Mouse (Mus musculus) midbrain, postnatal 0 days (tissue): ENCODE measurements around the gene Rere. TPM values are rescaled to one million over a fixed set of nuclear protein-coding genes. Genes with fewer than 3 reads are reported as not detected.
"Not testable (repeated sequence)": the region's sequence is repeated elsewhere in the genome, so short reads cannot be mapped to it uniquely, and the experiment has no call there.

Experiments used
- ATAC-seq: fragments of 200-750 bp; cut with Nextera tagmentation; 2 replicates; pipeline ENCODE4 v1.8.0; 2017; ENCODE audit warnings: moderate number of reproducible peaks, mild to moderate bottlenecking, moderate TSS enrichment, moderate library complexity; ENCODE audit not compliant: low FRiP score
- DNase-seq: peaks from one replicate; pipeline ENCODE4 v3.0.0-alpha.2; 2015; ENCODE audit warnings: low spot score
- H3K27ac ChIP-seq: fragments of 300-500 bp; sonication (generic); 2 replicates; pipeline ENCODE4 v1.5.1; 2014; ENCODE audit warnings: low read depth, mild to moderate bottlenecking, low read length, mixed read lengths
- H3K27me3 ChIP-seq: fragments of 300-500 bp; sonication (generic); 2 replicates; pipeline ENCODE4 v1.6.1; 2014; ENCODE audit warnings: low read length, control low read depth, mixed read lengths; ENCODE audit not compliant: insufficient read depth
- H3K36me3 ChIP-seq: fragments of 300-500 bp; sonication (generic); 2 replicates; pipeline ENCODE4 v1.6.1; 2014; ENCODE audit warnings: low read length, control low read depth, mixed read lengths; ENCODE audit not compliant: insufficient read depth
- H3K4me1 ChIP-seq: fragments of 300-500 bp; sonication (generic); 2 replicates; pipeline ENCODE4 v1.6.1; 2014; ENCODE audit warnings: mild to moderate bottlenecking, control low read depth, antibody characterized with exemption, low read length, mixed read lengths; ENCODE audit not compliant: insufficient read depth
- H3K4me2 ChIP-seq: fragments of 300-500 bp; sonication (generic); 2 replicates; pipeline ENCODE4 v1.6.1; 2014; ENCODE audit warnings: low read depth, mild to moderate bottlenecking, low read length, mixed read lengths; ENCODE audit not compliant: poor library complexity, severe bottlenecking
- H3K4me3 ChIP-seq: fragments of 300-500 bp; sonication (generic); 2 replicates; pipeline ENCODE4 v1.5.1; 2014; ENCODE audit warnings: low read depth, mild to moderate bottlenecking, low read length, moderate library complexity
- H3K9ac ChIP-seq: fragments of 300-500 bp; sonication (generic); replicated peaks from 2 replicates; pipeline ENCODE4 v1.6.1; 2014; ENCODE audit warnings: mild to moderate bottlenecking, low read length, moderate library complexity, mixed read lengths; ENCODE audit not compliant: poor library complexity, severe bottlenecking
- H3K9me3 ChIP-seq: fragments of 300-500 bp; sonication (generic); 2 replicates; pipeline ENCODE4 v1.6.1; 2016; ENCODE audit warnings: low read length, control low read depth
- CTCF ChIP-seq: IDR thresholded peaks from 2 replicates; pipeline ENCODE4 v1.5.1; 2016; ENCODE audit warnings: antibody characterized with exemption, mild to moderate bottlenecking
- WGBS: fragments of 180-500 bp; shearing (Covaris S2); extraction: QIAGEN DNeasy Blood & Tissue Kit; methylation state at CpG from one replicate; pipeline ENCODE4 v1.1.7; 2014; 5-methylcytosine and 5-hydroxymethylcytosine counted together
- polyA plus RNA-seq: library from polyadenylated mRNA; unstranded; fragments of >200 nt; fragmentation: Nextera tagmentation; extraction: Ambion mirVana; gene quantifications from 2 replicates; pipeline ENCODE4 v1.2.1, GENCODE M21; 2015
- total RNA-seq: library from RNA; depleted of rRNA; stranded (reverse); fragments of >200 nt; gene quantifications from 2 replicates; pipeline ENCODE4 v1.2.3, GENCODE M21; 2014

Gene Rere
- total and polyA plus RNA-seq, 2 experiments from 2014 or later = 22.7 to 36.8 TPM

GRCm38 (mm10) chr4:150272725-150273124 lies 8.7 kb upstream of the Rere start:
- DNase-seq (peak; percentile 79), ATAC-seq (no peak)
- Histone ChIP-seq H3K4me2 (no peak overlapping the region), H3K9me3 (no peaks in the 10 kb centered on the region), H3K9ac (peak overlapping the region; percentile 20; the same call in 1 of the 2 replicates), H3K4me1 (no peaks in the 10 kb centered on the region; the same call in 1 of the 2 replicates), H3K36me3 (no peaks in the 10 kb centered on the region), H3K27me3 (no peaks in the 10 kb centered on the region), H3K27ac (no peak overlapping the region), H3K4me3 (no peak overlapping the region)
- no peak for TF ChIP-seq CTCF
- WGBS = 8% methylated on average over 9 of the region's 9 CpGs

- WGBS = 86% methylated on average over 5 of the region's 5 CpGs
- H3K27ac ChIP-seq = no peak overlapping the region
- no peak for ATAC-seq
Observed at GRCm38 (mm10) chr4:150275531-150275930, 5.9 kb upstream of the Rere start.

GRCm38 (mm10) chr4:150279336-150279735 lies 2.1 kb upstream of the Rere start:
- not testable (repeated sequence) for H3K9me3 ChIP-seq, H3K27ac ChIP-seq, H3K36me3 ChIP-seq, DNase-seq, H3K4me2 ChIP-seq, ATAC-seq, H3K9ac ChIP-seq, H3K27me3 ChIP-seq, H3K4me1 ChIP-seq, H3K4me3 ChIP-seq
- WGBS = 90% methylated on average over 5 of the region's 7 CpGs

More at GRCm38 (mm10) chr4:150275531-150275930, 5.9 kb upstream of the Rere start:
- Histone ChIP-seq H3K9me3 (no peaks in the 10 kb centered on the region), H3K4me3 (no peak overlapping the region), H3K36me3 (no peaks in the 10 kb centered on the region), H3K4me2 (no peak overlapping the region), H3K4me1 (no peaks in the 10 kb centered on the region; the same call in 1 of the 2 replicates), H3K9ac (no peak overlapping the region), H3K27me3 (no peaks in the 10 kb centered on the region)
- no peak for DNase-seq
- no peak for TF ChIP-seq CTCF

- Histone ChIP-seq H3K27ac (no peak overlapping the region), H3K27me3 (no peaks in the 10 kb centered on the region), H3K36me3 (no peaks in the 10 kb centered on the region), H3K4me1 (no peaks in the 10 kb centered on the region; the same call in 1 of the 2 replicates), H3K4me3 (no peak overlapping the region), H3K9ac (no peak overlapping the region), H3K4me2 (no peak overlapping the region), H3K9me3 (no peaks in the 10 kb centered on the region)
- no peak for ATAC-seq
- DNase-seq = no peak
- no peak for TF ChIP-seq CTCF
- 74% methylated on average over 2 of the region's 2 CpGs for WGBS
Observed at GRCm38 (mm10) chr4:150280002-150280401, 1.4 kb upstream of the Rere start.

GRCm38 (mm10) chr4:150280459-150280858 lies 987 bp upstream of the Rere start:
- H3K4me1 ChIP-seq = no peaks in the 10 kb centered on the region; the same call in 1 of the 2 replicates
- H3K9ac ChIP-seq = peak overlapping the region; percentile 81; the same call in 1 of the 2 replicates
- peak overlapping the region; percentile 98 for H3K27ac ChIP-seq
- peak overlapping the region; percentile 99; the same call in 1 of the 2 replicates for H3K4me3 ChIP-seq
- ATAC-seq = no peak
- no peaks in the 10 kb centered on the region for H3K36me3 ChIP-seq
- no peak for TF ChIP-seq CTCF
- H3K9me3 ChIP-seq = no peaks in the 10 kb centered on the region
- no peak for DNase-seq
- WGBS = 39% methylated on average over 4 of the region's 4 CpGs
- H3K27me3 ChIP-seq = no peaks in the 10 kb centered on the region
- peak overlapping the region; percentile 66 for H3K4me2 ChIP-seq

- H3K4me3 ChIP-seq = peak overlapping the region; percentile 99
- H3K9me3 ChIP-seq = no peaks in the 10 kb centered on the region
- peak overlapping the region; percentile 94 for H3K9ac ChIP-seq
- peak overlapping the region; percentile 94 for H3K27ac ChIP-seq
- no peak for TF ChIP-seq CTCF
- H3K27me3 ChIP-seq = no peaks in the 10 kb centered on the region
- peak overlapping the region; percentile 60 for H3K4me2 ChIP-seq
- no peaks in the 10 kb centered on the region; the same call in 1 of the 2 replicates for H3K4me1 ChIP-seq
- DNase-seq = peak; percentile 24
- H3K36me3 ChIP-seq = no peaks in the 10 kb centered on the region
- peak; percentile 31; the same call in 1 of the 2 replicates for ATAC-seq
- WGBS = under 1% methylated on average over 49 of the region's 50 CpGs
Observed at GRCm38 (mm10) chr4:150281891-150282630, 615 bp downstream of the Rere start.
